Mouse (Mus musculus): ENCODE results near the gene Nhp2.

- TF ChIP-seq CTCF (IDR thresholded peaks at IDR 0.05; ENCODE audit: extremely low read depth, insufficient read depth, insufficient read length, insufficient replicate concordance) (no peak), POLR2A (IDR thresholded peaks at IDR 0.05; ENCODE audit: low read depth, low read length) (no peak)
These were observed 30.7 kb upstream of the Nhp2 start for GRCm38 (mm10) chr11:51588833-51589232.

Data from spleen, adult 2 months (tissue).